Mouse (Mus musculus): Measurements from ENCODE around the gene Plscr1.

The Plscr1 gene

DNA sequence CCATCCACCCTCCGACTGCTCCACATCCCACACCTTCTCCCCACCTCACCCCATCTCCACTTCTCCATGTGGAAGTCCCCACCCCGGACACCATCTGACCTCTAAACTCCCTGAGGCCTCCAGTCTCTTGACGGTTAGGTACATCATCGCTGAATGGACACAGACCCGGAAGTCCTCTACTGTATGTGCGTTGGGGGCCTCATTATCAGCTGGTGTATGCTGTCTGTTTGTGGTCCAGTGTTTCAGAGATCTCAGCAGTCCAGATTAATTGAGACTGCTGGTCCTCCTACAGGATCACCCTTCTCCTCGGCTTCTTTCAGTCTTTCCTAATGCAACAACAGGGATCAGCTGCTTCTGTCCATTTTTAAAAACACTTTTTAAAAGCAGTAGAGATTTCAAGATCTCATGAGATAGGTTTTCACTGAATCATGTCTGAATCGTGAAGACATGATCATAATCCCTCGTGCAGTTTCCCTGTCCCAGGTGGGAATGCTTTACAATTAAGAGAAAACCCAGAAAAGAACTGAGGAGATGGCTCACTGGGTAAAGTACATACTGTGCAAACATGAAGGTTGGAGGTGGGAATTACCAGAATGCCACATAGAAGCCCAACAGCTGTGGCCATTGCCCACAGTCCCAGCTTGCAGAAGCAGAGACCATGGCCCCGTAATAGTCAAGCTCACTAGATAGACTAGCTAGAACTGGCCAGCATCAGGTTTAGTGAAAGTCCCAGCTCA, 4.2 kb downstream of the Plscr1 start:
- DNase-seq (ENCODE audit: low spot score): no peak

DNA sequence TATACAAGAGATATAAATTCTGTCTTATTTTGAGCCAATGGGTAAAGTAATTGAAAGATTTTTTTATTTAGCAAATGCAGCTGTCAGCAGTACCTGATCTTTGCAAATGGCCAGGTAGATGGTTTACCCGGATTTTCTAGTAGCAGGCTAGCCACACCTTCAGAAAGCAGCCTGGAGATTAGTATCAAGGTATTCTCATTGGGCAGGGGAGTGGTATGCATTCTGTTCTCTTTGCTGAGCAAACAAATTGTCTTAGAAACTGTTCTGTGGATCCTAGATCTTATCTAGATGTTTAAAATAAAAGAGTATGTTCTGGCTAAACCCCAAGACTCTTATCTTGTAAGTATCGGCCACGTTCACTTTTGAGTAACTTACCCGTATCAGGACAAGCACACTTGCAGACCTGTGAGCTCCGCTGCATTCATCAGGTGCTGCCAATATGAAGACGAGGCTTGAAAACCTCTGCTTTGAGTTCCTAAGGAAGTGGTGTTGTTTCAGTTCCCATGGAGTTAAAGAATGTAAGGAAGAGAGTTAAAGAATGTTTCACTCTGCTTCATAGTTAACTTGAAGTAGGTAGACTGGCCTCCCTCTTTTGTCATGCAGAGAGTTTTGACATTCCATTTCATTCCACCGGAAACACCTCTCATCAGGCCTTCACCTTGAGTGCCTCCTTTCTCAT, 11.1 kb downstream of the Plscr1 start:
- no peak for DNase-seq (ENCODE audit: low spot score)

GRCm38 (mm10) chr9:92265719-92266118, 16.2 kb downstream of the Plscr1 start:
- DNase-seq (ENCODE audit: low spot score): no peak

- DNase-seq (ENCODE audit: low spot score): no peak
Measured at GRCm38 (mm10) chr9:92266558-92267171, 17.1 kb downstream of the Plscr1 start.

- DNase-seq (ENCODE audit: low spot score): no peak
Measured at GRCm38 (mm10) chr9:92267732-92268131, 18.2 kb downstream of the Plscr1 start.

- DNase-seq (ENCODE audit: low spot score): no peak
Measured at GRCm38 (mm10) chr9:92269829-92270404, 20.4 kb downstream of the Plscr1 start.

DNA sequence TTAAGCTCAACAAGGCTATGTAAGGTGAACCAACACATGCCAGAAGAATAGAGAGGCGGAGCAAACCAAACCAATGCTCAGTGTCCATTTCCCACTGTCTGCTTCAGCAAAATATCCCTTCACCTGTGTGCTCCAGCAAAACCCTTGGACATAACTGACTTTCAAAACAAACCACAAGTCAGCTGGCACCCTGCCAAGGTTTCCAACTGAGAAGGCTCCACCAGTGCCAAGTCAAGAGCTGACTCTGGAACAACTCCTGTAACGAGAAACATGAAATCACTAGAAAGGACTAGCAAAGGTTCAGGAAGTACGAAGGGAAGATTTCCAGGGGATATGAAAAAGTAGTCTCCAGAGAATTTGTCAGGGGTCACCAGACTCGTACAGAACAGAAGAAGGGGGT, 21.4 kb downstream of the Plscr1 start:
- DNase-seq (ENCODE audit: low spot score): no peak

DNA sequence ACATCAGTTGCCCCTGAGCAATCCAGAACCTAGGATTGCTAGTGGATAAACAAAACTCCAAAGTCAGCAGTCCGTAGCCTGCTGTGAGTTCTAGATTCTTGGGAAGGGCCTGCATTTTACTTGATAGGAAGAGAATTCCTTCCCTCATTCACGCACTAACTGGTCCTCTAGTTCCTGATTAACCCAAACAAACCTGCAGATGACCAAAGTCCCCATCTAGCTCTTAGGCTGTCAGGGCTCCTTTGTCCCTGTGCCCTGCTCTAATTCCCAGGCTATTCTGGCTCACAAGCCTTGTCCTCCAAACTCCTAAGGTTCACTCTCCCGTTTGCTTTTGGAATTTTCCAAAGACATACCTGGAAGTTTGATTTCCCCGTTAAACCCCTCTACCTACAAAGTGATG, 23.1 kb downstream of the Plscr1 start:
- DNase-seq (ENCODE audit: low spot score): no peak

DNA sequence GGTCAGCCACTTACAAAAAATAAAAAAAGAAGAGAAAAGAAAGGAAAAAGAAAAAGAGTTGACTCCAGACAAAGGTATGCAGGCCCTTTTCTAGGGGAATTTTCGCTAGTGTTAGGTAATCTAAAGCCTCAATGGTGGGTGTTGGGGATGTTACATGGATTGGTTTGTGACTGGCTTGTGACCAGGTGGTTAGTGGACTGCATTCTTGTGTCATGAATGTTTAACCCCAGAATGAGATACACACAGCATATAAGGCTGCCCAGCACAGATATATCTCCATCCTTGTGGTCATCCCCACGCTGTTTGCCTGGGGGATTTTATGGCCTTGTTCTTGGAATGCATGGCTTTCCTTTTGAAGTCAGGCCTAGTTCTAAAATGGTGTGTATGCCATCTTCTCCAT, 23.7 kb downstream of the Plscr1 start:
- DNase-seq (ENCODE audit: low spot score): no peak

DNA sequence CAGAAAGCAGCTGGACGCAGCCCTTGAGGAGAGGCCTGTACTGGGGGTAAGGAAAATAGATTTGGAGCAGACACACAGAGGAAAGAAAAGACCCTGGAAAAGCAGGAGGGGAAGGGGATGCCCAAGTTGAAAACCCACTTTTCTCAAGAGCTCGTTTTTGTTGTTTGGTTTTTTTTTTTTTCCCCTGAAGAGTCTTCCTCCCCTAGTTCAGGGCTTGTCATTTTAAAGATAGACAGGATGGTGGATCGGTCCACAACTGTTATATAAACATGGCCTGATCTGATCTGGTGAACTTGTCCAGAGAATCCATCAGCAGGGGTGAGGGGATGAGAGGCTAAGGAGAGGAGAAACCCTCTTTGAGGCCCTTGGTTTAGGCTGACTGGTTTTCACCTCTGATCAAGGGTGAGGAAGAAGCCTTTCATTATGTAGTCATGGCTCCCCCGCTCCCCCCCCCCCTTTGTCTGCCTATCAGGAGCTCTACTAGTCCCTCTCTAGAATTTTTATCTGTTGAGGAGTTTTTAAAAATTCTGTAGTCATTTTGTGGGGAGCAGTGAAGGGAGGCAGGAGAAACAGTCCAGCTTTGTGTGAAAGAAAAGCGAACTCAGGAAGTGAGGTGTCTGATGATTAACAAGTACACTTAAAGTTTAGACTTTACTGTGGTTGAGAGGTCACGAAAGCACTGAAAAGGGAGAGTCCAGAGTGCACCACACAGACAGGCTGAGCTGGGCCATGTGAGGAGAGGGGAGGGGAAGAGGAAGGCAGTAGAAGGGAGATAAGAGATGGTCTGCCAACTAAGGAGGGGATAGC, 24.6 kb downstream of the Plscr1 start:
- DNase-seq (ENCODE audit: low spot score): no peak

GRCm38 (mm10) chr9:92275486-92276207, 26.1 kb downstream of the Plscr1 start, which contains the start of gene Plscr2:
Gene Plscr2, plus strand, starts transcription at chr9:92275602.
- no peak for DNase-seq (ENCODE audit: low spot score)

DNA sequence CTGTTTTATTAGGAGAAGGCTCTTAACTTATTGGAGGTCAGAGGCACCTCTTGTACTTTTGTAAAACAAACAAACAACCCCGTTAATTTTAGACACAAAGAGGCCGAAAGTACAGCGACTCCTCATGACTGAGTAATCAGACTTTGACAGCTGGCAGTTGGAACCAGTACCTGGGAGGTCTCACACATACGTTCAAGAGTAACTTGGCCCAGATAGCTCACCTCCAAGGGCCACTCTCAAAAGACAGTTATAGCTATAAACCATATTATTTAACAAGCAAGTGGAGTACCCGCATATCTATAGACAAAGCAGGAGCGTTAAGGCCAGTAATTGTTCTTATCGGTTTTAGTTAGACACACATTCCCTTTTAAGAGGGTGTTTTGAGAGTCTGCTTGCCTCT, 26.8 kb downstream of the Plscr1 start:
- DNase-seq (ENCODE audit: low spot score): no peak

- DNase-seq (ENCODE audit: low spot score): no peak
Measured at GRCm38 (mm10) chr9:92280048-92280447, 30.5 kb downstream of the Plscr1 start.

GRCm38 (mm10) chr9:92282563-92283171, 33.1 kb downstream of the Plscr1 start:
- DNase-seq (ENCODE audit: low spot score): no peak

- no peak for DNase-seq (ENCODE audit: low spot score)
Measured at GRCm38 (mm10) chr9:92289675-92290074, 40.1 kb downstream of the Plscr1 start.

GRCm38 (mm10) chr9:92292169-92292568, 42.6 kb downstream of the Plscr1 start:
- DNase-seq (ENCODE audit: low spot score): no peak

GRCm38 (mm10) chr9:92292922-92293321, 43.4 kb downstream of the Plscr1 start:
- DNase-seq (ENCODE audit: low spot score): no peak

- DNase-seq (ENCODE audit: low spot score): no peak
Measured at GRCm38 (mm10) chr9:92293560-92294548, 44.3 kb downstream of the Plscr1 start.

- DNase-seq (ENCODE audit: low spot score): no peak
Measured at GRCm38 (mm10) chr9:92298288-92298687, 48.7 kb downstream of the Plscr1 start.

DNA sequence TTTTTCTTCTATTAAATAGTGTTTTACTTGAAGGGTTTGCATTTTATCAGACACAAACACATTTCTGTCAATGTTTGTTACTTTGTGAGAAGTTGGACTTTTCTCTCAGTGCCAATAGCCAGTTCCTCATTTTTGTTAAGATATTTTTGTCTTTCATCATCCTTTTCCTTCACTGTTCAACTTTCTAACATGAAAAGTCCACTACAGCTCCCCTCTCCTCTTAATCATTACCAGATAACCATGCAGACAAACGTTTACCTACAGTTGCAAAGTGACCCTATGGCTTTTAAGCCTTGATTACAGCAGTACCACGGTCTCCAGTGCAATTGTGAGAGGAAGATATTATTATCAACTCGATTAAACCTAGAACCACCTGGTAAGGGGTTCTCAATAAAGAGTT, 51.7 kb downstream of the Plscr1 start:
- no peak for DNase-seq (ENCODE audit: low spot score)
